ENCODE assay signal across 7 mouse cellular contexts in the genomic region with DNA sequence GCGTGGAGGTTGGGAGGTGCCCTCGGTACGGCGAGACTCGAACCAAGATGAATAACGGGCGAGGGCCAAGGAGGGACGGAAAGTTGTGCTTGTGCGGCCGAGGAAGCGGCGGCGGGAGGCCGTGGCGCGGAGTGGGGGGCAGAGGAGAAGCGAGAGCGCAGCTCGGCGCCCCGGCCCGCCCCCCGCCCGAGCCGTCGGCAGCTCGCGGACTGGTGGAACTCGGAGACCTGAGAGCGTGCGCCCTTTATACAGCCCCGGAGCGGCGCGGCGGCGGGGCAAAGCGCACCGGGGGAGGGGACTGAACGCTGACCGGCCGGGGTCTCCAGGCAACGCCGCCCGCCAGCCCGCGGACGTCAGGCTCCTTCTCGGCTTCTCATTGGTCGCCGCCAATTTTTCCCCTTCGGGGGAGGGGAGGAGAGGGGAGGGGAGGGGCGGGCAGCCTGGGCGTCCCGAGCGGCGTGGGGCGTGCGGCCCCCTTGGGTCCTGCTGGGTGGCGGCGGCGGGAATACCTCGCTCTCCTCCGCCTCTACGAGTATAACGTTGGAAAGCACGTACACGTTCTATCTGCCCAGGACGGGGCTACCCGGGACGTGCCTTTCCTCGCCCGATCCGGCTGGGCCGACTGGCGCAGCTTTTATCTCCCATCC. TPM values are rescaled to one million over a fixed set of nuclear protein-coding genes. Genes with fewer than 3 reads are reported as not detected.
DNase-seq lines count a peak whose midpoint lies in the region; ATAC-seq and TF ChIP-seq lines count a peak whose summit lies in the region.

A gene (minus strand): TSS at position 221 of the 647 bp plus-strand sequence.

- under 1% methylated on average over 76 of the region's 76 CpGs for WGBS in embryonic facial prominence, embryonic 10.5 days
- under 1% methylated on average over 51 of the region's 76 CpGs for WGBS in intestine, postnatal 0 days
- 0% methylated on average over 52 of the region's 76 CpGs for WGBS in midbrain, embryonic 11.5 days

- intact Hi-C loops in left cerebral cortex, postnatal 4 days (cut with DNase I): no loop called here

- H3K36me3 ChIP-seq in embryonic facial prominence, embryonic 10.5 days (replicated peaks): peaks cover 40% of the 10 kb centered on the region
- H3K36me3 ChIP-seq in intestine, postnatal 0 days (ENCODE audit: control insufficient read depth, insufficient read depth): peaks cover 29% of the 10 kb centered on the region
- H3K36me3 ChIP-seq in midbrain, embryonic 11.5 days (ENCODE audit: control insufficient read depth, insufficient read depth, low read length): 0 out of 2 replicates have a peak, but pooled peaks cover 2% of the 10 kb centered on the region

- peak; percentile 95 for DNase-seq in adrenal gland, adult 8-10 months
- peak; percentile 99 for DNase-seq in embryonic facial prominence, embryonic 10.5 days (ENCODE audit: low spot score)
- no peak for DNase-seq in gonadal fat pad, adult 2 months (ENCODE audit: low read depth)
- DNase-seq in left cerebral cortex, postnatal 4 days: peak; percentile 96
- DNase-seq in midbrain, embryonic 11.5 days (ENCODE audit: low spot score, missing footprints): peak; percentile 99
- peak; percentile 83 for DNase-seq in right cerebral cortex, postnatal 4 days

- H3K27ac ChIP-seq in embryonic facial prominence, embryonic 10.5 days (replicated peaks): peak within 1 kb of the TSS; percentile 97
- peak within 1 kb of the TSS; percentile 96 for H3K27ac ChIP-seq in intestine, postnatal 0 days (ENCODE audit: low read depth, low read length)
- H3K27ac ChIP-seq in midbrain, embryonic 11.5 days (ENCODE audit: low read depth, low read length): peak within 1 kb of the TSS; percentile 80

- ATAC-seq in intestine, postnatal 0 days: peak; percentile 76
- ATAC-seq in midbrain, embryonic 11.5 days (ENCODE audit: low FRiP score): peak; percentile 88

- TF ChIP-seq CTCF in intestine, postnatal 0 days (IDR thresholded peaks at IDR 0.05; ENCODE audit: low read depth): no peak

- H3K4me2 ChIP-seq in intestine, postnatal 0 days (replicated peaks; ENCODE audit: low read depth): peak within 1 kb of the TSS; percentile 87
- H3K4me2 ChIP-seq in midbrain, embryonic 11.5 days: peak within 1 kb of the TSS; percentile 70

- H3K27me3 ChIP-seq in embryonic facial prominence, embryonic 10.5 days (replicated peaks; ENCODE audit: low read depth, poor library complexity, severe bottlenecking): no peaks in the 10 kb centered on the region
- H3K27me3 ChIP-seq in intestine, postnatal 0 days (replicated peaks; ENCODE audit: control insufficient read depth, insufficient read depth, low read length): no peaks in the 10 kb centered on the region
- no peaks in the 10 kb centered on the region for H3K27me3 ChIP-seq in midbrain, embryonic 11.5 days (ENCODE audit: control insufficient read depth, insufficient read depth, low read length)

- H3K4me3 ChIP-seq in embryonic facial prominence, embryonic 10.5 days: peak within 1 kb of the TSS; percentile 94
- H3K4me3 ChIP-seq in intestine, postnatal 0 days (ENCODE audit: low read depth, low read length): peak within 1 kb of the TSS; percentile 91
- H3K4me3 ChIP-seq in midbrain, embryonic 11.5 days (ENCODE audit: low read depth, low read length): peak within 1 kb of the TSS; percentile 79

- H3K9me3 ChIP-seq in embryonic facial prominence, embryonic 10.5 days: no peaks in the 10 kb centered on the region
- H3K9me3 ChIP-seq in intestine, postnatal 0 days (ENCODE audit: control insufficient read depth): no peaks in the 10 kb centered on the region
- H3K9me3 ChIP-seq in midbrain, embryonic 11.5 days (ENCODE audit: control insufficient read depth, low read length): no peaks in the 10 kb centered on the region

- peaks cover 50% of the 10 kb centered on the region for H3K4me1 ChIP-seq in embryonic facial prominence, embryonic 10.5 days
- H3K4me1 ChIP-seq in intestine, postnatal 0 days (replicated peaks; ENCODE audit: control insufficient read depth, insufficient read depth, low read length): 0 out of 2 replicates have a peak, but pooled peaks cover 6% of the 10 kb centered on the region
- peaks cover 23% of the 10 kb centered on the region for H3K4me1 ChIP-seq in midbrain, embryonic 11.5 days (ENCODE audit: control insufficient read depth, insufficient read depth, low read length)

- peak within 1 kb of the TSS; percentile 82 for H3K9ac ChIP-seq in intestine, postnatal 0 days (ENCODE audit: low read depth, low read length)
- H3K9ac ChIP-seq in midbrain, embryonic 11.5 days (ENCODE audit: low read length): peak within 1 kb of the TSS; percentile 89

RNA-seq across cellular contexts. Expression of the gene that starts here (rescaled TPM):
- total RNA-seq in adrenal gland, adult 8-10 months (2022): 10 to 100 TPM; 52.8 to 74.4 (median 54.2) TPM
- 10.8 and 12.0 TPM in 2 replicates for polyA plus RNA-seq in embryonic facial prominence, embryonic 10.5 days (2016; fragmentation: Nextera tagmentation; extraction: Ambion mirVana)
- 42.3 and 62.7 TPM in 2 replicates for polyA plus RNA-seq in gonadal fat pad, adult 2 months (2012; rRNA removed)
- polyA plus RNA-seq in intestine, postnatal 0 days (2015; fragmentation: Nextera tagmentation; extraction: Ambion mirVana): 29.6 and 32.0 TPM in 2 replicates
- total RNA-seq in left cerebral cortex, postnatal 4 days (2021): 10 to 100 TPM; 23.3 to 24.3 TPM
- polyA plus RNA-seq in midbrain, embryonic 11.5 days (2014; fragmentation: Nextera tagmentation; extraction: Ambion mirVana): 14.4 and 14.6 TPM in 2 replicates
